Mouse (Mus musculus): Measurements from ENCODE around the gene Hyal3. TPM values are rescaled to one million over a fixed set of nuclear protein-coding genes. Genes with fewer than 3 reads are reported as not detected.
"Not testable (repeated sequence)": the region's sequence is repeated elsewhere in the genome, so short reads cannot be mapped to it uniquely, and the experiment has no call there.

Hyal3 gene
- polyA plus RNA-seq, 1 experiment from 2014 or later = 0.96 TPM

DNA sequence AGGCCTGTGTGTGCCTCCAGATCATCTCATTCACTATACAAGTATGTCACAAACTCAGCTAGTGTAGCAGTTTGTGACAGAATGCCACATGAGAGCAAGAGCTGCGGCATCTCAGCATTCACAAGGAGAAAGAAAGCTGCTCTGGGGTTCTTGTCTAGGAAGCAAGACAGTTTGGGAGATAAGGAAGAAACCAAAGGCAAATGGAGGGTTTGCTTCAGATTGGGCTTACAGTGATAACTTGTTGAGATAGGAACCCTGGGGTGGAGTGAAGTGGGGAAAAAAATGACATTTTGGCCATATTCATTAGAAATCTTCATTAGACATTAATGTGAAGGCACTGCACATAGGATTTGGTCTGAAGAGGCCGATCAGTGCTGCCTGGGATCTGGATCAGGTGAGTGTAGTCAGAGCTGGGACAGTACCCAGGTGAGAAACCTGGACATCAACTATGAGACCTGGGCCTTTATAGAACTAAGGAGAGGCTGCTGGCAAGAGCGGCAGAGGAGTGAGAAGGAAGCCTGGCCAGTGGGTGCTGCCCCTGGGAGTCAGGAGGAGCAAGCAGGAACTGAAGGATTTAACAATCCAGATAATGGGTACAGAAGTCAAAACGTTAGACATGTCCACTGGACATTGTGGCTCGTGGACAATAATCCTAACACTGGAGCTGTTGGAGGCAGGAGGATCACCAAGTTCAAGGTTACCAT lies 27.8 kb upstream of the Hyal3 start:
- Histone ChIP-seq H3K27me3 (replicated peaks; ENCODE audit: low read depth, poor library complexity, severe bottlenecking) (peaks cover 56% of the 10 kb centered on the region), H3K4me3 (peak overlapping the region; percentile 85), H3K36me3 (replicated peaks) (peaks cover 20% of the 10 kb centered on the region), H3K4me1 (peaks cover 65% of the 10 kb centered on the region), H3K27ac (replicated peaks) (peak overlapping the region; percentile 88; the same call in 1 of the 2 replicates), H3K9me3 (no peaks in the 10 kb centered on the region)
- no peak for DNase-seq (ENCODE audit: low spot score)
- 79% methylated on average over 5 of the region's 5 CpGs for WGBS

GRCm38 (mm10) chr9:107553541-107554318 lies 26.9 kb upstream of the Hyal3 start:
- H3K4me1 ChIP-seq = peaks cover 65% of the 10 kb centered on the region

GRCm38 (mm10) chr9:107554319-107554825 lies 26.2 kb upstream of the Hyal3 start:
- H3K27me3 ChIP-seq (replicated peaks; ENCODE audit: low read depth, poor library complexity, severe bottlenecking) = peaks cover 41% of the 10 kb centered on the region
- WGBS = under 1% methylated on average over 53 of the region's 53 CpGs
- DNase-seq (ENCODE audit: low spot score) = peak; percentile 99
- H3K4me1 ChIP-seq = peaks cover 65% of the 10 kb centered on the region
- peaks cover 36% of the 10 kb centered on the region for H3K36me3 ChIP-seq (replicated peaks)
- peak overlapping the region; percentile 85 for H3K4me3 ChIP-seq
- peak overlapping the region; percentile 94 for H3K27ac ChIP-seq (replicated peaks)
- no peaks in the 10 kb centered on the region for H3K9me3 ChIP-seq

More at GRCm38 (mm10) chr9:107553541-107554318, 26.9 kb upstream of the Hyal3 start:
- peak overlapping the region; percentile 85 for H3K4me3 ChIP-seq
- H3K9me3 ChIP-seq = no peaks in the 10 kb centered on the region
- no peak for DNase-seq (ENCODE audit: low spot score)
- WGBS = 7% methylated on average over 37 of the region's 37 CpGs
- H3K27ac ChIP-seq (replicated peaks) = peak overlapping the region; percentile 94
- peaks cover 29% of the 10 kb centered on the region for H3K36me3 ChIP-seq (replicated peaks)
- H3K27me3 ChIP-seq (replicated peaks; ENCODE audit: low read depth, poor library complexity, severe bottlenecking) = peaks cover 47% of the 10 kb centered on the region

- peak; percentile 63 for DNase-seq (ENCODE audit: low spot score)
- Histone ChIP-seq H3K27me3 (replicated peaks; ENCODE audit: low read depth, poor library complexity, severe bottlenecking) (peaks cover 34% of the 10 kb centered on the region), H3K36me3 (replicated peaks) (peaks cover 42% of the 10 kb centered on the region), H3K9me3 (no peaks in the 10 kb centered on the region), H3K4me3 (peak overlapping the region; percentile 85), H3K27ac (replicated peaks) (peak overlapping the region; percentile 94), H3K4me1 (peaks cover 60% of the 10 kb centered on the region)
- under 1% methylated on average over 23 of the region's 23 CpGs for WGBS
Observed at GRCm38 (mm10) chr9:107555031-107555457, 25.6 kb upstream of the Hyal3 start.

- no peak for DNase-seq (ENCODE audit: low spot score)
- peak overlapping the region; percentile 94 for H3K27ac ChIP-seq (replicated peaks)
- peaks cover 53% of the 10 kb centered on the region for H3K4me1 ChIP-seq
- peak overlapping the region; percentile 85 for H3K4me3 ChIP-seq
- peaks cover 27% of the 10 kb centered on the region for H3K27me3 ChIP-seq (replicated peaks; ENCODE audit: low read depth, poor library complexity, severe bottlenecking)
- H3K36me3 ChIP-seq (replicated peaks) = peaks cover 49% of the 10 kb centered on the region
- no peaks in the 10 kb centered on the region for H3K9me3 ChIP-seq
- WGBS = 49% methylated on average over 2 of the region's 2 CpGs
Observed at GRCm38 (mm10) chr9:107555701-107556100, 24.9 kb upstream of the Hyal3 start.

DNA sequence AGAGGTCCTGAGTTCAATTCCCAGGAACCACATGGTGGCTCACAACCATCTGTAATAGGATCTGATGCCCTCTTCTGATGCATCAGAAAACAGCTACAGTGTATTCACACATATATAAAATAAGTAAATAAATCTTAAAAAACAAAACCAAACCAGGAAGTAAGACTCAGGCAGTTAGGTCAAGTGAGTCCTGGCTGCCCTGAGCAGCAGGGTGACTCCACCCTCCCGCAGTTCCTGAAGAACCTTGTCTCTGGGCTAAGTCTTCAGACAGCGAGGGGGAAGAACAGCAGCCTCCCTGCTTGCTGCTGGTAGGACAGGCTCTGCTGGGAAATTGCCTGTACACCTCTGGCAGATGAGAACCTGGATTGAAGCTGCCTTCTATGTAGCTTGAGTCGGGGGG lies 24.3 kb upstream of the Hyal3 start:
- Histone ChIP-seq H3K4me3 (peak overlapping the region; percentile 85), H3K9me3 (no peaks in the 10 kb centered on the region), H3K27me3 (replicated peaks; ENCODE audit: low read depth, poor library complexity, severe bottlenecking) (peaks cover 21% of the 10 kb centered on the region), H3K4me1 (peaks cover 47% of the 10 kb centered on the region), H3K36me3 (replicated peaks) (peaks cover 55% of the 10 kb centered on the region), H3K27ac (replicated peaks) (no peak overlapping the region)
- DNase-seq (ENCODE audit: low spot score) = no peak
- 78% methylated on average over 3 of the region's 3 CpGs for WGBS

- no peaks in the 10 kb centered on the region for H3K9me3 ChIP-seq
- peak within 1 kb of the TSS; percentile 95 for H3K4me3 ChIP-seq
- peaks cover 65% of the 10 kb centered on the region for H3K36me3 ChIP-seq (replicated peaks)
- peak within 1 kb of the TSS; percentile 82 for H3K27ac ChIP-seq (replicated peaks)
- H3K27me3 ChIP-seq (replicated peaks; ENCODE audit: low read depth, poor library complexity, severe bottlenecking) = no peaks in the 10 kb centered on the region
- H3K4me1 ChIP-seq = peaks cover 60% of the 10 kb centered on the region
- under 1% methylated on average over 46 of the region's 46 CpGs for WGBS
- peak; percentile 95 for DNase-seq (ENCODE audit: low spot score)
Observed at GRCm38 (mm10) chr9:107563029-107563581, 17.5 kb upstream of the Hyal3 start, which contains the start of gene Tusc2. TSS of gene Tusc2 (plus strand) at chr9:107563255.

GRCm38 (mm10) chr9:107565556-107565955 lies 15.1 kb upstream of the Hyal3 start:
- not testable (repeated sequence) for DNase-seq (ENCODE audit: low spot score); H3K27ac ChIP-seq (replicated peaks); H3K27me3 ChIP-seq (replicated peaks; ENCODE audit: low read depth, poor library complexity, severe bottlenecking); H3K9me3 ChIP-seq
- WGBS = 46% methylated on average over 5 of the region's 5 CpGs
- H3K4me1 ChIP-seq = peaks cover 72% of the 10 kb centered on the region
- peaks cover 47% of the 10 kb centered on the region for H3K36me3 ChIP-seq (replicated peaks)
- H3K4me3 ChIP-seq = peak overlapping the region; percentile 95

- peak; percentile 84 for DNase-seq (ENCODE audit: low spot score)
- 63% methylated on average over 15 of the region's 15 CpGs for WGBS
- H3K27ac ChIP-seq (replicated peaks) = peak overlapping the region; percentile 95
- H3K4me3 ChIP-seq = peak overlapping the region; percentile 95; the same call in 1 of the 2 replicates
- H3K27me3 ChIP-seq (replicated peaks; ENCODE audit: low read depth, poor library complexity, severe bottlenecking) = no peaks in the 10 kb centered on the region
- peaks cover 78% of the 10 kb centered on the region for H3K4me1 ChIP-seq
- H3K36me3 ChIP-seq (replicated peaks) = peaks cover 47% of the 10 kb centered on the region
- no peaks in the 10 kb centered on the region for H3K9me3 ChIP-seq
Observed at GRCm38 (mm10) chr9:107566041-107566709, 14.4 kb upstream of the Hyal3 start.

DNA sequence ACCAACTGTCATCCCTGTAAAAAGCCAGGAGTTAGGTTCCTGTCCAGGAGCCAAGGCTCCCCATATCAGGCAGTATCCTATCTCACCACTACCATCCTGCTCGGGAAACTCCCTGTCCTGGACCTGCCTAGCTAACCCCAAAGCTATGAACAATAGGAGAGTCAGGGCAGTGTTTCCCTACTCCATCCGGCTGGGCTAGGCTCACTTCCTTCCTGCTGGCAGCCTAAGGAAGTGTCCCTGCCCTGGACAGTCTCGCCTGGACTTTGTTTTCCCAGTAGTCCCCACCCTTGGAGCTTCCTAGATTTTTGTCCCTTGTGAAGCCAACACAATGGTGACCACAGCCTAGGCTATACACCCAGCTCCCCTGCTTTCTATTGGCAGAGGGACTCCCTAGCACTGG lies 13.8 kb upstream of the Hyal3 start:
- Histone ChIP-seq H3K27me3 (replicated peaks; ENCODE audit: low read depth, poor library complexity, severe bottlenecking) (no peaks in the 10 kb centered on the region), H3K4me3 (peak overlapping the region; percentile 95), H3K36me3 (replicated peaks) (peaks cover 47% of the 10 kb centered on the region), H3K4me1 (peaks cover 84% of the 10 kb centered on the region), H3K27ac (replicated peaks) (peak overlapping the region; percentile 95), H3K9me3 (no peaks in the 10 kb centered on the region)
- 51% methylated on average over 3 of the region's 3 CpGs for WGBS
- no peak for DNase-seq (ENCODE audit: low spot score)

GRCm38 (mm10) chr9:107567702-107568319 lies 12.8 kb upstream of the Hyal3 start, which contains the start of gene Hyal2:
TSS of gene Hyal2 (plus strand) at chr9:107567945.
- Histone ChIP-seq H3K9me3 (no peaks in the 10 kb centered on the region), H3K4me3 (peak within 1 kb of the TSS; percentile 95), H3K27ac (replicated peaks) (peak within 1 kb of the TSS; percentile 95), H3K36me3 (replicated peaks) (peaks cover 51% of the 10 kb centered on the region), H3K27me3 (replicated peaks; ENCODE audit: low read depth, poor library complexity, severe bottlenecking) (no peaks in the 10 kb centered on the region), H3K4me1 (peaks cover 81% of the 10 kb centered on the region)
- peak; percentile 50 for DNase-seq (ENCODE audit: low spot score)
- 6% methylated on average over 18 of the region's 18 CpGs for WGBS

Measured in embryonic facial prominence, embryonic 10.5 days (tissue).